Mouse (Mus musculus): ENCODE results near the gene Fibcd1.

The Fibcd1 gene

GRCm38 (mm10) chr2:31810444-31810843 is 35.4 kb downstream of the Fibcd1 start, which contains the start of gene Qrfp:
Gene Qrfp (minus strand): TSS chr2:31810580.
- DNase-seq = no peak

GRCm38 (mm10) chr2:31809358-31809740 is 36.5 kb downstream of the Fibcd1 start:
- no peak for DNase-seq

DNA sequence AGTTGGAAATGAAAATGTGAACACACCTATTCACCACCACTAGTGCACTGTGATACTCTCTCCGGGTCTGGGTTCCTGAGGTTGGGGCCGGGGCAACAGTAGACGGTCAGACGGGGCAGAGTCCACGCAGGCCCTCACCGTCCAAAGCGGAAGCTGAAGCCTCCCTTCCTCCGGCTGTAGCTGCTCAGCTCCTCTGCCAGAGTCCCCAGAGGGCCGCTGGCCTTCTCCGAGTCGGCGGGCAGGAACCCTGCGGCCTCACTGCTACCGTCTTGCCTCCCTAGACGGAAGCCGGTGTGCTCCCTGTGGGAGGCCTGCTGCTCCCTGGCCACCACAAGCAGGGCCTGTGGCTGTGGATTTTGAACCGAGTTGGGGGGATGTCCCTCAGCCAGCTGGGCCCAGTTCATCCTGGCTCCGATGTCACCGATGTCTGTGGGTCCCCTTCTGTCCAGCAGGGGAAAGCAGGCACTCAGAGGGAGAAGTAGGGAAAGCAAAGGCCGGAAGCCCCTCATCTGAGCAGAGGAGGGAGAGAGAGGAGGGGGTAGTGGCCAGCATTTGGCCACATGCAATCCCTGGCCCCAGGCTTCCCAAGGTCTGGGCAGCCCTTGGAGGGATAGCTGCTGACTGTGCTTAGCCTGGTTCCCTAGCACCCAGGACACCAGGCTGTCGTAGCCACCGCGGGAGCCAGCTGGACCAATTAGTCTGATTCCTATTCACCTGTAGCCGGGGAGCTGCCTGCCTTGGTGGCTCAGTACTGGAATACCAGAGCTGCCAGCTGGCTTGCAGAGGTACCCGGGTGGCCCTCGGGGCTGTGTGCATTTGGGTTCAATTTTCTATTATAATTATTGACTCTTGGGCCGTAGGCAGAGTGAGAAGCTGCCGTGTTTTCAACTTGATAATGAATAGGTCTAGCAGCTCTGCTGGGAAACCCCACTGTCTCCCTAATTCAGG is 37.1 kb downstream of the Fibcd1 start:
- no peak for DNase-seq

DNA sequence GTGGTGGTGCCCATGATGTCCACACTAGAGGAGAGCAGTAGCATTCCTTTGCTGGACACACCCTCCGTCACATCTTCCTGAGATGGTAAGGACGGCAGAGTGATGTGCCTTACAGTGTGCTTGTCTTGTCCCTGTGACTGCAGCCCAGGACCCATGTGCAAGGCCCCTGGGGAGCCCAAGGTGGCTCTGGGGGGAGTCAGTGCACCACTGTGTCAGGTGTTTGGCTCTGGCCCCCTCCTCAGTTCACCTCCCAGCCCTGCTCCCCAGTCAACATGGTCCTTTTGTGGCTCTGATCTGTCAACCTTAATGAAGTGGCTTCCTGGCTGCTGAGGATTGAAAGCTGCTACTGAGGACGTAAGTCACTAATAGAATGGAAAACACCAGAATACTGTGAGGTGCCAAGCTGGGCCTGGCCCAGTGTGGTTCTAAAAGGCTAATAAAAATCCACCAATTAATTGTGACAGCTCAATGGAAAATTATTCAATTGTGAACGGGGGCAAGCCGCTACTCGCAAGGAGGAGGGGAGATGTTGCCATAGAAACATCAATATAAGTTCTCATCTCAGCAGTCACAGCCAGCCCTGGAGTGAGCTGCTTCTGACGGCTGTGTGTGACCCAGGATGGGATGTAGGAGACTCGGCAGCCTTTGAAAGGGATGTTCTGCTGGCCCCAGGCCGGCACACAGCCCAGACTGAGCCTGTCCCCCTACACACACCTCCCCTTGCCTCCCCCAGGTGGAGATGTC is 39.0 kb downstream of the Fibcd1 start:
- DNase-seq = no peak

DNA sequence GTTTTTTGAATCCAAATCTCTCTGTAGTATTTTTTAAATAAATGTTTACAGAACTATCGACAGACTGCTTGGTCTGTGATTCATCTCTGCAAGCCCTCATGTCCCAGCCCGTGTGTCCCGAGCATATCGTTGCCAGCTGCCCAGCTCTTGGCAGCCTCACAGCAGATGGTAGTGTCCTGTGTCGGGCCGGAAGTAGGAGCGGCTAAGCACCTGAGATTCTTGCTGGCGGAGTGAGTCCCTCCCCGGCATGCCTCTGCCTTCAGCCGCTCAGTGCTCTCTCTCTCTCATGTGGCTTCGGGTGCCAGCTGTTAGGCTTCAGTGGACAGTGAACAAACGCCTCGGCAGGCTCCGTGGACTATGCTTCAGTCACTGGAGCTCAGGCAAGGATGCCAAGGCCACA is 42.3 kb downstream of the Fibcd1 start:
- DNase-seq = no peak

- DNase-seq = no peak
Observed at GRCm38 (mm10) chr2:31802811-31803210, 43.0 kb downstream of the Fibcd1 start.

DNA sequence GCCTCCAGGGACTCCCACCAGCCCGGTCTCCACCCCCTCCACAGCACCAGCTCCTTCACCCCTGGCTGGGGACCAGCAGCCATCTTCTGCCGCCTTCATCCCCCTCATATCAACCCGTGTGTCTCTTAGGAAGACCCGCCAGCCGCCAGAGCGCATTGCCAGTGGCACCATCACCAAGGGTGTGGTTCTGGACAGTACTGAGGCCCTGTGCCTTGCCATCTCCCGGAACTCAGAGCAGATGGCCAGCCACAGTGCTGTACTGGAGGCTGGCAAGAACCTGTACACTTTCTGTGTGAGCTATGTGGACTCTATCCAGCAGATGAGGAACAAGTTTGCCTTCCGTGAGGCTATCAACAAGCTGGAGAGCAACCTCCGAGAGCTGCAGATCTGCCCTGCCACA is 44.4 kb downstream of the Fibcd1 start:
- no peak for DNase-seq

GRCm38 (mm10) chr2:31796943-31797342 is 48.9 kb downstream of the Fibcd1 start:
- no peak for DNase-seq

DNA sequence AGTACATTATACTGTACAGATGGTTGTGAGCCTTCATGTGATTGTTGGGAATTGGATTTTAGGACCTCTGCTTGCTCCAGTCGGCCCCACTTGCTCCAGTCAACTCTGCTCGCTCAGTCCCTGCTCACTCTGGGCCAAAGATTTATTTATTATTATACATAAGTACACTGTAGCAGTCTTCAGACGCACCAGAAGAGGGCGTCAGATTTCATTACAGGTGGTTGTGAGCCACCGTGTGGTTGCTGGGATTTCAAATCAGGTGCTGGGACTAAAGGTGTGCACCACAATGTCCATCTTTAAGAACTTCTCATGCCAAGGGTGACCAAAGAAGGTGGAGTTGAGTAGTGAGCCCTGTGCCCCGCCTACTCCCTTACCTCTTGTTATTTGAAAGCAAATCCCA is 53.2 kb downstream of the Fibcd1 start:
- no peak for DNase-seq

GRCm38 (mm10) chr2:31791260-31791659 is 54.5 kb downstream of the Fibcd1 start:
- no peak for DNase-seq

GRCm38 (mm10) chr2:31790728-31791251 is 55.0 kb downstream of the Fibcd1 start:
- DNase-seq = no peak

GRCm38 (mm10) chr2:31789215-31789614 is 56.6 kb downstream of the Fibcd1 start:
- DNase-seq = no peak

DNA sequence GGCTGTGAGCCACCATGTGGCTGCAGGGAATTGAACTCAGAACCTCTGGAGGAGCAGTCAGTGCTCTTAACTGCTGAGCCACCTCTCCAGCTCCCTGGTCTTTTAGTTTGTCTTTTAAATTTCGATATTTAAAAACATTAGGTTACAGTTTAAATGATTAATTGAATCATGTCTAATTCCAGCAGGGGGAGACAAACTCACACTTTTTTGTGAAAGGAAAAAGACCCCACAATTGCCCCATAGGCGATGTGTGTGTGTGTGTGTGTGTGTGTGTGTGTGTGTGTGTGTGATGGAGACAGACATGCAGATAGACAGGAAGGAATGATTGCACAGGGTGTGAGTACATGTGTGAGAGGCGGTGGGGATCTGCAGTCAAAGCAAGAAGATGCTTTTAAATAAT is 57.6 kb downstream of the Fibcd1 start:
- DNase-seq = no peak

- peak; percentile 77 for DNase-seq
Observed at GRCm38 (mm10) chr2:31787029-31787428, 58.8 kb downstream of the Fibcd1 start.

DNA sequence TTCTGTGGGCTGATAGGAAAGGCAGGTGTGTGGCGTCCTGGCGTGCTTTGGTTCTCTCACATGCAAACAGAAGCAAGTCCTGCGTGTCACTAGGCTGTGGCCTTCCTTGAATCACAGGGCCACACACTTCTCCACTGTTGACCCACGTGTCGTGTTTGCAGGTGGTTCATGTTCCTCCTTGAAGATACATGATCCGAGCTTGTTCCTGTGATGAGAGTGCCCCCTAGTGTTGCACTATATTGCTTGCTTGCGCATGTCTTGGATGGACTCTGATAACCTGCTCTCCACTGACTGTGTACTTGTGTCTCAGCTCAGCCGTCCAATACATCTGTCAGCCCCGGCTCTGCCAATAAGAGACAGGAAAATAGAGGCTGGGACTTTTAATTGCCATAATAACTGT is 60.7 kb downstream of the Fibcd1 start:
- DNase-seq = peak; percentile 80

- no peak for DNase-seq
Observed at GRCm38 (mm10) chr2:31782958-31783602, 62.7 kb downstream of the Fibcd1 start.

DNA sequence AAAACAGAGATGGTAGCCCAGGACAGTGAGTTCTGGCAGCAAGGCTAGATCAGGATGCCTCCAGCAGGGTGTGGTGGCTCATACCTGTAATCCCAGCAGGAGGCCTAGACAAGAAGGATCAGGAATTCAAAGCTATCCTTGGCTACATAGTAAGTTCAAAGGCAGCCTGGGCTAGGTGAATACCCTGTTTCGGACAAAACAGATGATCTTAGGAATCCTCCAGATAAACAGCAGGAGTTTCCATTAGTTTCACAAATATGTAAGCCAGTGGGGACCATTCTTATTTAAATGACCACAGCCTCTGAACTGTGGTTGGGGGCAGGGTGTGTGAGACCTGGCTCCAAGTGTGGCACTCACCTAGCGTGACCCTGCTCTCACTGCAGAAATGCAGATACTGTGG is 66.5 kb downstream of the Fibcd1 start:
- DNase-seq = no peak

GRCm38 (mm10) chr2:31776479-31776878 is 69.3 kb downstream of the Fibcd1 start:
- DNase-seq = no peak

DNA sequence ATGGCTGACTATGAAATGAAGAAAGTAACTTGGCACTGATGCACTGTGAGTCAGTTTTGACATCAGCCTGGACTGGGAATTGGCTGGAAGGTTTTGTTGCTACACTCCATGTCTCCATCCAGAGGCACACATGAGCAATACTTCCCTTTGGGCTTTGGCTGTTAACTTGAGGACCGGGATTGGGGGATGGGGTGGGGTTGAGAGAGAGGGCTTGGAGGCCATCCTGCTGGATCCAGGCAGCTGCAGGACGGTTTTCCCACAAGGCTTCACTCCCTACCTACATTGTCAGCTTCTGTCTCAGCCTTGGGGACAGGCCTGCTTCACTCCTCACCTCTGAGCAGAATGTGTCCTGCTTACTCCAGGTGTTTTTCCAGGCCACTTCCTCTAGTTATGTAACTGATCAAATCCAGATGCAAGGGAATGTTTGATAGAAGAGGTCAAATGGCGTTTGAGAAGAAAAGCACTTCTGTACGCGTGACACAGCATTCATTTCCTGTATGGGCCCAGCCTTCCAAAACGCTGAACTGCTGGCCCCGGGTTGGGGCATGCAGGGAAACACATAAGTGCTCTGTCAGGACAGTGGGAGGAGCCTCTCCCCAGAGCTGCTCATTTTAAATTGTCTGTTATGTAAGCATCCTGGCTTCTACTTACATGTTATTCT is 74.9 kb downstream of the Fibcd1 start:
- peak; percentile 54 for DNase-seq

DNA sequence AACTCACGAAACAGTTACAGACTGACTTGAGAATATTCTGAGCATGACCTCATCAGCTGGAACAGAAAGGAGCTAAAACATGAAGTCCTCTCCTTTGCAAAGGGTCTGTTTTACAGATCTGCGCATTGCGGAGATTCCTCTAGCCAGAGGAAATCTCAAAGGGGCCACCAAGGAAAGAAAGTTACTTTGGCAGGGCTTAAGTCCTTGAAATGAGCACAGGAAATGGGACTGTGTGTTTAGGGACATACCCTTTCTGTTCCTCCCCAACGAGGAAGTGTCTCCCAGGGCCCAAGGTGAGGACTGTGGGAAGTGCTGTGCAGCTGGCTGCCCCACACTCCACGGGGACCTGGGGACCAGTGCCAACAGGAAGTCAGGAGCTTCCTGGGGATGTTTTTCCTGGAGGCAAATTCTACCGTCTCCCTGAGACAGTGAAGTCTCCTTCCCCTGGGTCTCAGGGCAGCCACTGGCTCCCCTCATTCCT is 76.1 kb downstream of the Fibcd1 start:
- no peak for DNase-seq

- DNase-seq = no peak
Observed at GRCm38 (mm10) chr2:31769115-31769514, 76.7 kb downstream of the Fibcd1 start.

DNA sequence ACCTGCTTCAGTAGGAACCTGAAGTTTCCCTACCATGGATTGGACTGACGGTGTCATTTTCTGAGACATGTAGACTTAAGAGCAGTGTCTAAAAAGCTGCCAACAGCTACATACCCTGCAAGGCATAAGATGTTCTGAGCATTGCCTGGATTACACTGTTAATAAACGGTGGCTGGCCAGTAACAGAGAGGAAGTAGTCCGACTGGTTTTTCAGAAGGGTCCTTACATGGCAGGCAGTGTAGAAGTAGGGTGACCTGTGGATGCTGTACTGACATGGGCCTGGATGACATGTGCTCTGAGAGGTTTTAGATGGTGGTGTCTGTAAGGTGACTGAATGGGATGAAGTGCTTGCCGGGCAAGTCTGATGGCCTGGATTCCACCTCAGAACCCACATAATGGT is 78.0 kb downstream of the Fibcd1 start:
- no peak for DNase-seq

GRCm38 (mm10) chr2:31767104-31767503 is 78.7 kb downstream of the Fibcd1 start:
- no peak for DNase-seq

All from thymus, postnatal 25 days (tissue).